Mouse (Mus musculus) MEL (cell line): ENCODE measurements around the gene Srsf2. TPM values are rescaled to one million over a fixed set of nuclear protein-coding genes. Genes with fewer than 3 reads are reported as not detected.

Source experiments
- DNase-seq: peaks from one replicate; pipeline ENCODE4 v3.0.0; 2011; ENCODE audit warnings: low read depth, low spot score
- H3K27ac ChIP-seq: 2 replicates; pipeline ENCODE4 v1.5.1; 2012; ENCODE audit warnings: low read depth, mild to moderate bottlenecking, control low read depth, low read length, moderate library complexity; ENCODE audit not compliant: control insufficient read depth
- H3K27me3 ChIP-seq, 2 experiments: fragments of 150-350 bp in 1 of 2; sonication (generic) in 1 of 2; 2 replicates each; pipeline ENCODE4 v1.6.1; 2012; ENCODE audit warnings: low read length in 2 of 2, mild to moderate bottlenecking in 2 of 2, improper control_type of control experiment in 1 of 2, moderate library complexity in 1 of 2; ENCODE audit not compliant: insufficient read depth in 2 of 2, control insufficient read depth in 1 of 2
- H3K36me3 ChIP-seq, 2 experiments: 2 replicates each; pipeline ENCODE4 v1.6.1; 2012 to 2014; ENCODE audit warnings: low read length in 2 of 2, improper control_type of control experiment in 1 of 2, inconsistent platforms in 1 of 2, mild to moderate bottlenecking in 1 of 2; ENCODE audit not compliant: insufficient read depth in 2 of 2, control insufficient read depth in 1 of 2
- H3K4me1 ChIP-seq, 2 experiments: fragments of 150-350 bp in 1 of 2; sonication (generic) in 1 of 2; 2 replicates each; pipeline ENCODE4 v1.6.1; 2012; ENCODE audit warnings: low read length in 2 of 2, improper control_type of control experiment in 1 of 2, mild to moderate bottlenecking in 1 of 2; ENCODE audit not compliant: insufficient read depth in 2 of 2, control insufficient read depth in 1 of 2
- H3K4me3 ChIP-seq, 2 experiments: fragments of 150-350 bp in 1 of 2; sonication (generic) in 1 of 2; 2 replicates each; pipeline ENCODE4 v1.5.1; 2012; ENCODE audit warnings: low read depth in 2 of 2, low read length in 2 of 2, mild to moderate bottlenecking in 2 of 2, moderate library complexity in 2 of 2, control low read depth in 1 of 2, improper control_type of control experiment in 1 of 2; ENCODE audit not compliant: control insufficient read depth in 1 of 2, insufficient read depth in 1 of 2
- H3K79me2 ChIP-seq: 2 replicates; pipeline ENCODE4 v1.6.1; 2012; ENCODE audit warnings: mild to moderate bottlenecking, low read length, moderate library complexity; ENCODE audit not compliant: control insufficient read depth, poor library complexity, insufficient read depth
- H3K9ac ChIP-seq: 2 replicates; pipeline ENCODE4 v1.6.1; 2012; ENCODE audit warnings: low read depth, mild to moderate bottlenecking, control low read depth, low read length, moderate library complexity; ENCODE audit not compliant: control insufficient read depth, poor library complexity, severe bottlenecking
- H3K9me3 ChIP-seq: fragments of 150-350 bp; sonication (generic); replicated peaks from 2 replicates; pipeline ENCODE4 v1.6.1; 2012; ENCODE audit warnings: mild to moderate bottlenecking, low read length, improper control_type of control experiment, moderate library complexity; ENCODE audit not compliant: insufficient read depth
- BHLHE40 ChIP-seq: IDR thresholded peaks from 2 replicates; pipeline ENCODE4 v1.6.1; 2012; ENCODE audit warnings: low read depth, mild to moderate bottlenecking, inconsistent platforms, low read length, improper control_type of control experiment, borderline replicate concordance
- CHD1 ChIP-seq: IDR thresholded peaks from 2 replicates; pipeline ENCODE4 v1.6.1; 2012; ENCODE audit warnings: low read depth, mild to moderate bottlenecking, inconsistent platforms, low read length, improper control_type of control experiment
- CHD2 ChIP-seq: IDR thresholded peaks from 2 replicates; pipeline ENCODE4 v1.6.1; 2011; ENCODE audit warnings: low read length, improper control_type of control experiment
- CTCF ChIP-seq, 3 experiments: IDR thresholded peaks in 2 of 3; conservative IDR thresholded peaks in 1 of 3; 2 replicates each; pipeline ENCODE4 v1.5.1; 2011 to 2012; ENCODE audit warnings: low read length in 3 of 3, low read depth in 2 of 3, mild to moderate bottlenecking in 2 of 3, improper control_type of control experiment in 1 of 3, inconsistent platforms in 1 of 3, mixed read lengths in 1 of 3, moderate library complexity in 1 of 3; ENCODE audit not compliant: control insufficient read depth in 1 of 3, insufficient read depth in 1 of 3, poor library complexity in 1 of 3, severe bottlenecking in 1 of 3
- E2F4 ChIP-seq: IDR thresholded peaks from 2 replicates; pipeline ENCODE4 v1.6.1; 2011; ENCODE audit warnings: low read depth, low read length, improper control_type of control experiment, borderline replicate concordance
- ELF1 ChIP-seq: IDR thresholded peaks from 2 replicates; pipeline ENCODE4 v1.6.1; 2014; ENCODE audit warnings: low read depth, mild to moderate bottlenecking, inconsistent platforms, low read length, improper control_type of control experiment, moderate library complexity
- EP300 ChIP-seq, 2 experiments: IDR thresholded peaks; 2 replicates each; pipeline ENCODE4 v1.6.1; 2011; ENCODE audit warnings: improper control_type of control experiment in 2 of 2, low read length in 2 of 2, low read depth in 1 of 2, mild to moderate bottlenecking in 1 of 2
- ETS1 ChIP-seq: IDR thresholded peaks from 2 replicates; pipeline ENCODE4 v1.6.1; 2012; ENCODE audit warnings: low read depth, mild to moderate bottlenecking, inconsistent platforms, low read length, improper control_type of control experiment, moderate library complexity
- GABPA ChIP-seq: IDR thresholded peaks from 2 replicates; pipeline ENCODE4 v1.6.1; 2012; ENCODE audit warnings: low read depth, mild to moderate bottlenecking, inconsistent platforms, low read length, improper control_type of control experiment, moderate library complexity
- GATA1 ChIP-seq: IDR thresholded peaks from 2 replicates; pipeline ENCODE4 v1.6.1; 2011; ENCODE audit warnings: low read depth, low read length, improper control_type of control experiment
- HCFC1 ChIP-seq: IDR thresholded peaks from 2 replicates; pipeline ENCODE4 v1.6.1; 2012; ENCODE audit warnings: low read depth, mild to moderate bottlenecking, inconsistent platforms, low read length, improper control_type of control experiment, moderate library complexity
- JUND ChIP-seq: IDR thresholded peaks from 2 replicates; pipeline ENCODE4 v1.6.1; 2011; ENCODE audit warnings: low read depth, mild to moderate bottlenecking, improper control_type of control experiment, low read length
- KAT2A ChIP-seq: conservative IDR thresholded peaks from 2 replicates; pipeline ENCODE4 v1.6.1; 2012; ENCODE audit warnings: low read depth, low read length, improper control_type of control experiment, inconsistent platforms
- MAFK ChIP-seq: IDR thresholded peaks from 2 replicates; pipeline ENCODE4 v1.6.1; 2011; ENCODE audit warnings: low read depth, mild to moderate bottlenecking, low read length, improper control_type of control experiment, borderline replicate concordance
- MAX ChIP-seq: IDR thresholded peaks from 2 replicates; pipeline ENCODE4 v1.6.1; 2011; ENCODE audit warnings: low read length, improper control_type of control experiment
- MAZ ChIP-seq: IDR thresholded peaks from 2 replicates; pipeline ENCODE4 v1.6.1; 2012; ENCODE audit warnings: low read depth, mild to moderate bottlenecking, inconsistent platforms, low read length, improper control_type of control experiment
- MEF2A ChIP-seq: IDR thresholded peaks from 2 replicates; pipeline ENCODE4 v1.6.1; 2014; ENCODE audit warnings: low read depth, mild to moderate bottlenecking, inconsistent platforms, low read length, improper control_type of control experiment; ENCODE audit not compliant: poor library complexity, insufficient replicate concordance, severe bottlenecking; ENCODE audit errors: extremely low read depth
- MYC ChIP-seq: IDR thresholded peaks from 2 replicates; pipeline ENCODE4 v1.6.1; 2011; ENCODE audit warnings: low read depth, mild to moderate bottlenecking, low read length, improper control_type of control experiment, moderate library complexity
- NELFE ChIP-seq: IDR thresholded peaks from 2 replicates; pipeline ENCODE4 v1.6.1; 2011; ENCODE audit warnings: low read depth, low read length, improper control_type of control experiment
- NRF1 ChIP-seq: IDR thresholded peaks from 2 replicates; pipeline ENCODE4 v1.6.1; 2014; ENCODE audit warnings: low read depth, mild to moderate bottlenecking, inconsistent platforms, low read length, improper control_type of control experiment, moderate library complexity; ENCODE audit not compliant: poor library complexity, insufficient read depth, severe bottlenecking
- POLR2AphosphoS2 ChIP-seq: IDR thresholded peaks from 2 replicates; pipeline ENCODE4 v1.6.1; 2011; ENCODE audit warnings: low read length, improper control_type of control experiment
- POLR2AphosphoS5 ChIP-seq: IDR thresholded peaks from 2 replicates; pipeline ENCODE4 v1.6.1; 2012; ENCODE audit warnings: low read depth, borderline replicate concordance, mild to moderate bottlenecking, inconsistent platforms, low read length, moderate library complexity, mixed read lengths
- RAD21 ChIP-seq: IDR thresholded peaks from 2 replicates; pipeline ENCODE4 v1.6.1; 2011; ENCODE audit warnings: mild to moderate bottlenecking, low read depth, low read length, improper control_type of control experiment
- RCOR1 ChIP-seq: IDR thresholded peaks from 2 replicates; pipeline ENCODE4 v1.6.1; 2012; ENCODE audit warnings: low read depth, mild to moderate bottlenecking, inconsistent platforms, low read length, improper control_type of control experiment
- SIN3A ChIP-seq: IDR thresholded peaks from 2 replicates; pipeline ENCODE4 v1.6.1; 2012; ENCODE audit warnings: low read length, improper control_type of control experiment, inconsistent platforms
- SMC3 ChIP-seq: IDR thresholded peaks from 2 replicates; pipeline ENCODE4 v1.6.1; 2011; ENCODE audit warnings: low read depth, low read length, improper control_type of control experiment
- TBP ChIP-seq: IDR thresholded peaks from 2 replicates; pipeline ENCODE4 v1.8.0; 2011; ENCODE audit warnings: low read depth, low read length, improper control_type of control experiment
- TCF12 ChIP-seq: IDR thresholded peaks from 2 replicates; pipeline ENCODE4 v1.6.1; 2014; ENCODE audit warnings: low read depth, mild to moderate bottlenecking, inconsistent platforms, low read length, improper control_type of control experiment, moderate library complexity
- UBTF ChIP-seq: IDR thresholded peaks from 2 replicates; pipeline ENCODE4 v1.6.1; 2012; ENCODE audit warnings: low read depth, mild to moderate bottlenecking, inconsistent platforms, low read length, improper control_type of control experiment, moderate library complexity, borderline replicate concordance; ENCODE audit not compliant: insufficient read depth
- USF1 ChIP-seq: IDR thresholded peaks from 2 replicates; pipeline ENCODE4 v1.6.1; 2014; ENCODE audit warnings: low read depth, mild to moderate bottlenecking, inconsistent platforms, low read length, improper control_type of control experiment, moderate library complexity
- USF2 ChIP-seq, 2 experiments: IDR thresholded peaks; 2 replicates each; pipeline ENCODE4 v1.6.1; 2011 to 2012; ENCODE audit warnings: improper control_type of control experiment in 2 of 2, low read length in 2 of 2, borderline replicate concordance in 1 of 2, inconsistent platforms in 1 of 2, low read depth in 1 of 2, mild to moderate bottlenecking in 1 of 2; ENCODE audit not compliant: insufficient read depth in 1 of 2
- ZC3H11A ChIP-seq: IDR thresholded peaks from 2 replicates; pipeline ENCODE4 v1.6.1; 2012; ENCODE audit warnings: low read depth, mild to moderate bottlenecking, inconsistent platforms, low read length, improper control_type of control experiment
- ZKSCAN1 ChIP-seq: IDR thresholded peaks from 2 replicates; pipeline ENCODE4 v1.6.1; 2012; ENCODE audit warnings: low read depth, mild to moderate bottlenecking, inconsistent platforms, low read length, improper control_type of control experiment, moderate library complexity
- ZMIZ1 ChIP-seq: IDR thresholded peaks from 2 replicates; pipeline ENCODE4 v1.6.1; 2012; ENCODE audit warnings: low read depth, mild to moderate bottlenecking, inconsistent platforms, low read length, improper control_type of control experiment, moderate library complexity
- ZNF384 ChIP-seq: IDR thresholded peaks from 2 replicates; pipeline ENCODE4 v1.6.1; 2012; ENCODE audit warnings: low read depth, mild to moderate bottlenecking, inconsistent platforms, low read length, improper control_type of control experiment
- polyA plus RNA-seq, 2 experiments: library from polyadenylated mRNA; stranded (reverse) in 1 of 2; unstranded in 1 of 2; fragments of >175 nt in 1 of 2; fragments of >200 nt in 1 of 2; gene quantifications; 2 replicates each; pipeline versions ENCODE4 v1.2.1 to v1.2.4; 2012; ENCODE audit warnings: low replicate concordance in 2 of 2, low read depth in 1 of 2; ENCODE audit not compliant: insufficient read length in 2 of 2, insufficient read depth in 1 of 2, missing spikeins in 1 of 2
- total RNA-seq: library from RNA; depleted of rRNA; stranded (reverse); fragments of 300-350 nt; gene quantifications from 2 replicates; pipeline ENCODE4 v1.2.3, GENCODE M21; 2012; rRNA removed

Srsf2 gene
- total RNA-seq (434 and 453 TPM in 2 replicates), polyA plus RNA-seq (1,000 to 10,000 TPM in 1 of 2 experiments, 100 to 1,000 TPM in 1; 257 to 1,128 TPM)

GRCm38 (mm10) chr11:116852891-116853511, at the start of gene Srsf2:
TSS of gene Srsf2 (minus strand) at chr11:116853094.
- peak; percentile 99 for DNase-seq
- Histone ChIP-seq H3K27me3 (no peaks in the 10 kb centered on the region), H3K4me3 (peak within 1 kb of the TSS; percentile 91 to 100), H3K4me1 (peaks cover 6 to 12% of the 10 kb centered on the region in 2 experiments), H3K27ac (peak within 1 kb of the TSS; percentile 100), H3K9ac (peak within 1 kb of the TSS; percentile 100), H3K36me3 (peaks cover 21 to 37% of the 10 kb centered on the region in 2 experiments), H3K9me3 (no peaks in the 10 kb centered on the region), H3K79me2 (peaks cover 49% of the 10 kb centered on the region)
- TF ChIP-seq TBP: peak; percentile 98
- peak; percentile 66; the same call in 1 of the 2 replicates for TF ChIP-seq MYC
- TF ChIP-seq POLR2AphosphoS2: peak; percentile 100
- no peak for TF ChIP-seq MAFK
- no peak; the same call in 1 of the 2 replicates for TF ChIP-seq ETS1
- no peak; the same call in none of the 2 replicates for TF ChIP-seq MAZ
- no peak for TF ChIP-seq BHLHE40
- peak; percentile 89 for TF ChIP-seq ELF1
- no peak for TF ChIP-seq RCOR1
- no peak for TF ChIP-seq SMC3
- peak; percentile 98 for TF ChIP-seq NRF1
- no peak for TF ChIP-seq GATA1
- TF ChIP-seq MAX: peak; percentile 80; the same call in 1 of the 2 replicates
- no peak for TF ChIP-seq JUND
- peak; percentile 71 for TF ChIP-seq TCF12
- TF ChIP-seq RAD21: no peak
- TF ChIP-seq EP300 (IDR thresholded peaks at IDR 0.05; ENCODE audit: low read depth in 1 of 2, low read length in 2 of 2): peak in 1 of 2 experiments; percentile 74; a peak in 2 of 4 replicates
- TF ChIP-seq POLR2AphosphoS5: no peak; the same call in 1 of the 2 replicates
- no peak for TF ChIP-seq USF2 (IDR thresholded peaks at IDR 0.05; ENCODE audit: borderline replicate concordance in 1 of 2, insufficient read depth in 1 of 2, low read depth in 1 of 2, low read length in 2 of 2)
- peak; percentile 89 for TF ChIP-seq SIN3A
- TF ChIP-seq UBTF: peak; percentile 92; the same call in 1 of the 2 replicates
- no peak for TF ChIP-seq ZKSCAN1
- peak; percentile 100 for TF ChIP-seq NELFE
- TF ChIP-seq CHD2: no peak
- peak; percentile 100 for TF ChIP-seq ZMIZ1
- peak; percentile 97 for TF ChIP-seq E2F4
- TF ChIP-seq GABPA: peak; percentile 91
- peak; percentile 82 for TF ChIP-seq HCFC1
- no peak for TF ChIP-seq CHD1
- TF ChIP-seq MEF2A: no peak
- peak; percentile 76 for TF ChIP-seq KAT2A
- TF ChIP-seq ZNF384: no peak
- TF ChIP-seq CTCF (IDR thresholded peaks at IDR 0.05 in 2 of 3, conservative IDR thresholded peaks at IDR 0.05 in 1 of 3; ENCODE audit: control insufficient read depth in 1 of 3, insufficient read depth in 1 of 3, low read depth in 2 of 3, low read length in 3 of 3, poor library complexity in 1 of 3, severe bottlenecking in 1 of 3): no peak
- peak; percentile 32; the same call in 1 of the 2 replicates for TF ChIP-seq USF1
- no peak for TF ChIP-seq ZC3H11A
